Mouse (Mus musculus) c-Kit-positive CD71-negative TER-119-negative erythroid progenitor cells, embryonic 14.5 days (primary cell): ENCODE measurements around the gene Hoxa2.

Source experiments
- DNase-seq: peaks from one replicate; pipeline ENCODE4 v3.0.0-alpha.2; 2013; ENCODE audit warnings: low read depth

The Hoxa2 gene

DNA sequence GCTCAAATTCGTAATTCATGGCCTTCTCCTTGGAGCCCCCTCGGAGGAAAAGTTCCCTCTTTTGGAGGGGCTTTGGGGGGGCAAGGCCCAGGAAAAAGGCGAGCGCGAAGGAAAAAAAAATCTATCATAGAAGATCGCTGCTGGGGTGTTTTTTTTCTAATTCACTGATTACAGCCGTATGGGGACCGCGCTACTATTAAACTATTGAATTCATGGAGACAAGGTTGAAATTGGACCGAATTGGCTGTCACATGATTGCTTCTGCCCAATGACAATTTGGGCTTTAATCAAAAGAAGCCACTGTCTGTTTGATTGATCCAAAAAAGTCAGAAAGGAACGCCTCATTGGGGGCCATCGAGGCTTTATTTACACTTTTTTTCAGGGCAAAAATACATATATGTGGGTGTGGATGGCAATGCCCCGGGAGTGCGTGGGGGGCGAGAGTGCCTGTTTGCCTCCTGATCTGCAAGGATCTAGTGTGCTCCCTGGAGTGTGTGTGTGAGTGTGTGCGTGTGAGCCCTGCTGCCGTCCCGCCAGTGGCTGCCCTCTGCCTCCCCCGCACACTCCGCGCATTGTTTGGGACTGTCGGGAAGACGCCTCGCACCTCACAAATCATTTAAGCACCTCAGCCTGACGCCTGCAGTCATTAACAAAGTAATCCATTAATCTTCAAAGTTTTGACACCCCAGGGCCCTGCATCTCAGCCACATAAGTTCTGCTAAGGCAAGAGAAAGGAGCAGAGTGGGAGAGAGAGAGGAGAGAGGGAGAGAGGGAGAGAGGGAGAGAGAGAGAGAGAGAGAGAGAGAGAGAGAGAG, at the start of gene Hoxa2:
Gene Hoxa2, minus strand, starts transcription at position 206 of the 815 bp plus-strand sequence.
- no peak for DNase-seq

DNA sequence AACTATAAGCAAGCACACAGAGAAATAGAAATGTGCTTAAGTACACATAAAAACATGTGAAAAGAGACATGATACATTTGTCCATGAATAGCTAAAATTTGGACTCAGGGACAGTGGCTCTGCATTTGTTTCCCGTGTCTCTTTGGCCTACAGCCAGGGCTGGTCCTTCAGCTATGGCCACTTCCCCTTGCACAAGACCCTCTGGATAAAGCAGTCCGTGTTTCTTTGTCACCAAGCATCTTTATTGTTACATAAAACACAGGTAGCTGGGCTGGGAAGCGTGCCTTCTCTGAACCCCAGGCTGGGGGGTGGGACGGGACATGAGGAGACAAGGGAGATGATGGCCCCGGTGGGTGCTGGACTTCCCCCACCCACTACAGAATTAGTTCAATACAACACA, 49.6 kb upstream of the Hoxa2 start:
- DNase-seq: no peak

DNA sequence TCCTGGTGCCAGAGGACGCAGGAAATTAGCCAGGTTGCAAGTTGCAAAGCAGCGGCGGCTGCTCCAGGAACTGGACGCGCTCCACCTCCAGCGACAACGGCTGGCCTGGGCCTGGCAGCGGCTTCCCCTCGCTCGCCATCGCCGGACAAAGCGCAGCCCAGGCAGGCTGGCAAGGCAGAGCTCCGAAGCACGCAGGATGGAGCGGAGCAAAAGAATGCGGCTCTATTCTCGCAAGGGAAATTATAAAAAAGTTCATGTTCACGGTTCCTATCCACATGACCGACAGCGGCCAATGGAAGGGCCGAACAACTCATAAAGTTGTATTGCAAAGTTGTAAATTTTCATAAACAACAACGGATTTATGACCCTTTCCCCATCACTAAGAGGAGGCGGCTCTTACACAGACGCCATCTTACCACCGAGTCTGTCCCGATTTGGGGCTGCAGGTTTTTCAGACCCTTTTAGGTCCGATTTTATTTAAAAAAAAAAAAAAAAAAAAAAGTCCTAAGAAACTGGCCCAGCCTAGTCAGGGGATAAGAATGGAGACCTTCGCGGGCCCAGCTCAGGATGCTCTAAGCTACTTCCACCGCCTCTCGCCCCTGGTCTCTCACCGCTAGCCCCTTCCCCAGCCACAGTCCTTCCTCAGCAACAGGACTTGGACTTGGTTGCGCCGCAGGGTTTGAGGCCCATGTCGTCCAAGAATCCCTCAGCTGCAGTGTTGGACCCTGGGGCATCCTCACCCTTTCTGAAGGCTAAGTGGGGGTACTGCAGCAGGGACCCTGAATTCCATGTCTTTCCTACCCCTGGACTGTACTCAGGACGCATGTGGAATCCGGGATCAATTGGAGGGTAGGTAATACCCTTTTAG, 48.7 kb upstream of the Hoxa2 start, which contains the start of the genes Hoxa3 and Gm28308:
Gene Hoxa3, minus strand, starts transcription at position 218 of the 868 bp plus-strand sequence.
Gene Gm28308, minus strand, starts transcription at position 221 of the 868 bp plus-strand sequence.
- no peak for DNase-seq

DNA sequence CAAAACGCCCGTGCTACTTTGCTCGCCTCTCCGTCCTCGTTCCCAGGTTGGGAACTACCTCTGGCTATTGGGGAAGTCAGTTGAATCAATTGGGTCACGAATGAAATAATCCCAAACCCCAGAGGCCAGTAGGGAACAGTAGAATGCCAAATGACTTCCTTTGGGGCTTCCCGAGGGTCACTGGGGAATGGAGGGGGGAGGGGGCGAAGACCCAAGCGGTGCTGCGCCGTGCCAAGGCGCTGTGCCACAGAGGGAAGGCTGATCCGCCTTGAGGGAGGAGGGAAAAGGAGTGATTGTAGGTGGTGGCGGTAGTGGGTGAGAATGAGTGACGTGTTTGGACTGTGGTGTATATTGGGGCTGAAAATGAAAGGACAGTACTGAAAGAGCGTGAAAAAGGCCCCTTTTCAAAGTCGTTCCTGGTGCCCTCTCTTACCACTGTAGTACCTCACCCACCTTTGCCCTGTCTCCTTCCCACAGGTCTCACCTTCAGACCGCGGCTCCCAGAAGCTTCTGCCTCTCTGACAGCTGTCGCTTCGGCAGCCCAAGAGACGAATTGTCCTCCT, 48.0 kb upstream of the Hoxa2 start:
- DNase-seq: no peak

DNA sequence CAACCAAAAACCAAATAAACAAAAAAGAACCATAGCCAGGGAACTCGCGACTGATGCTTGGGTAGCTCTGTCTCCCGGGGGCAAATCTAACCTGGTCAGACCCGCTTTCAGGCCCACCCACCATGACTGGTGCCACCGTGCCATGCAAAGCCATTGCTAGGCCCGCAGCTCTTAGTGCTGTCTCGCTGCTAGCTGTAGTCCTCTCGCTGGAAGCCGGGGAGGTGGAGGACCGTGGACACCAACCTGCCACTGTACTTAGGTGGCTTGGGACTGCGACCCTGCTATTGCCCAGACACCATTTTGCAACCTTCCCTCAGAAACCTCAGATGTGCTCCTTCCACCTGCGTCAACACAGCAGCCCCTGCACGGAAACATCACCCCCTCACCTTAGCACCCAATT, 47.3 kb upstream of the Hoxa2 start:
- DNase-seq: no peak

DNA sequence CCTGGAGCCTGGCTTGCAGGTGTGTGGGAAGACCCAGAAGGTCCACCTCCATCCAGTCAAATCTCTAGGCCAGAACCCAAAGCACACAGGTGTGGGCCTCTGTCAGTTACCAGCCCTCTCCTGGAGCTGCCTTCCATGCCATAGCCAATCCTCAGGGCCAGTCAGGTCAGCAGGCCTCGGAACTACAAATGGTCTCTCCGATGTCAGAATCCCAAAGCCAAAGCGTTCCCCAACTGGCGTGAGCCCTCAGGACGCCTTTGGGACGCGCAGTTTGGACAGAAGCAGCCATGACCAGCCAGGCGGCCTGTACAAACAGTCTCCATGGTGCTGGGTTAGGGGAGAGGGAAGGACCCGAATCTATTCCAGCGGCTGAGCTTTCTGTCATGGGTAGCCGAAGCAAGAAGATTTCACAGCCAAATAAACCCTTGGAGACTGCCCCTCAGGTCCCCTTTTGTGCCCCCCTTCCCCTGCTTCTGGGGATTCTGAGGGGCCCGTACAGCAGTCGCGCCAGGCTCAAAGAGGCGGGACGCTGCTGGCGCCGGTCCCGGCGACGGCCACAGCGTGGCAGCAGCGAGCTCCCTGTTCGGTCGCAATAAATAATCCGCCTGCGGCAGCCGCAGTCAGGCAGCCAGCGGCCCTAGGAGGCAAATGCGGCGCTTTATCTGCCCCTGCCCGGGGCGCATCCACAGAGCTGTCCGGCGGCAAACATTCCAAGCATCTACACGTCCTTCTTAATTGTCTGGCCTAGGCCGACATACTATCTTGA, 46.7 kb upstream of the Hoxa2 start:
- DNase-seq: no peak

DNA sequence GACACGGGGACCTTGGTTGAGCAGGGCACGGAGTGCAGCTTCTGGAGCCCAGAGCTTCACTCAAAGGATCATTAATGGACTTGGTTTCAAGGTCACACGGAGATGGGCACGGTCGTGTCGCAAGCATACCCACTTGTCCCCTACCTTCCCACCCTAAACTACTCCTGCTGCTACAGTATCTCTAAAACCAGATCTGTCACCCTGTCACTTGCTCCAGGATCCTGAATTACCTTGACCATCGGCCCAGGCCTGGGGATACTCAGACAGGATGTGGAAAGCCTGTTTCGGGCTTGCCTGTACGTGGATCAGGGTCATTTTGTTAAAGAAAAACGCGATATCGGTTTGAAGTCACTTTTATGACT, 45.0 kb upstream of the Hoxa2 start:
- DNase-seq: no peak

DNA sequence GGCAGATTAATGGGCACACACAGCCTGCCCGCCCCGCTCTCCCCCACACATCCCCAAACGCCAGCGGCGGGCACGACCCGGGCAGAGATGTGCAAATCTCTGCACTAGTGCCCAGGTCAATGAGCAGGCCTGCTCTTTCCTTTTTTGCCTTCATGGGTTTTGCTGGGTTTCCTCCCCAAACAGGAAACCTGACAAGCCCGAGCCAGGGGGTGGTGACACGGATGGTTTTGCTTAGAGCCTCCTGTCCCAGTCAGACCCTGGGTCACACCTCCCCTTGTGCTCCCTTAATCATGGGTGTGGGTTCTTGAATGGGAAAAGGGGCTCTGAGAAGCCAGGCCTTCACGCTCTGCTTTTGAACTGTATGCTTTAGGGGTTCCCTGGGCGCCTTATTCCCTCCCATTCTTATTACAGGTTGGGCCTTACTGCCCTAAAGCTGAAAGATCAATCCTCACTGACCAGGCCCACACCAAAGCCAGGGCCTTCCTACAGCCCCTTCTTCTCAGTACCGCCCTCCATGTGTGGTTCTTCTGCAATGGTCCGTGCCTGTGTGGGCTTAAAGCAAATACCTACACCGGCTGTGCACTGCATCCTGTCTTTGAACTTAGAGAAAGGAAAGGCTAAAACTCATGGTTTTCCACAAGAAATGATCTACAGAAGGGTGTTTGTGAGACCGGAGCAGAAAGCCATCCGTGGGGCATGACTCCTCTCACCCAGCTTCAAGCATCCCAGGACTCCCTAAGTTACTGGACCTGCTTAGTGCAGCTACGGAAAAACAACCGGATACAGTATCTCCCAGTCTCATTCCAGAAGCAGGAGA, 44.4 kb upstream of the Hoxa2 start:
- no peak for DNase-seq

DNA sequence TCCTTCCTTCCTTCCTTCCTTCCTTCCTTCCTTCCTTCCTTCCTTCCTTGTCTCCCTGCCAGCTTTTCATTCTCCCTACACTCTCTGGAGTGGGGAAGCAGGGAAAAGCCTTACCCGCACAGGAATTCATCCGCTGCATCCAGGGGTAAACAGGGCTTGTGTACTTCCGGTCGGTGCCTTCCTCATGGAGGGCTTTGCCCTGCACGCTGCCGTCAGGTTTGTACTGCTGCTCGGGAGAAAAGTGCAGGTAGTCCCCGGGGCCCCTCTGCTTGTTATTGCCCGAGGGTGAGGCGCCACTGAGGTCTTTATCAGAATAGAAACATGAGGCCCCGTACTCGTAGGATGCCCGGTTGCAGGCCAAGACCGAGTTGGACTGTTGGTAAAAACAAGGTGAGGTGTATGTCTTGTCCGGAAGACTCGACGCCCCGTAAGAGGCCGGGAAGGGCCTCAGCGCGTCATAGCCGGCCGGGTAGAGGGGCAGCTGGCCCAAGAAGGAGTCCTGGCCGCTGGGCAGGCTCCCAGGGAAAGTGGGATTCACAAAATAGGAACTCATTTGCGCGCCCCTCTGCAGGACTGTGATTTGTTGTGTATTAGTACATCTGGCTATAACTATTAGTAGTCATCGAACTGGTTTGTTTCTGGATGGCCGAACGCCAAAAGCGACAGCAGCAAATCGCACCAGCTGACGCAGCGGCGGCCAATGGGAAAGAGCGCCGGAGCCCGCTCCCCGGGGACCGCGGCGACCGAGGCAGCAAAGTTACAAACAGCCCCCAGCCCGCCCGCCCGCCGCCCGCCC, 43.6 kb upstream of the Hoxa2 start, which contains the start of gene Hoxa6:
Gene Hoxa6, minus strand, starts transcription at position 651 of the 796 bp plus-strand sequence.
- DNase-seq: no peak

DNA sequence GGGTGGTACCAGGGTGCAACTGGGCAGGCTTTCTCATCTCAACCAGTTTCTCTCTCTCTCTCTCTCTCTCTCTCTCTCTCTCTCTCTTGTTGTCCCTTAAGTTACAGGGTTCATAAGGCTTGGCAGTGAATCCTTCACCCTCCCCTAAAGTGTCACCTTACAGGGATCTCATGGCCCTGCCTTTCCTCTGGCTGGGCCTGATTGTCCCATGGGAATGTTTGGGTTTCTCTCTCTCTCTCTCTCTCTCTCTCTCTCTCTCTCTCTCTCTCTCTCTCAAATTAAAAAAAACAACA, 43.0 kb upstream of the Hoxa2 start:
- DNase-seq: no peak

DNA sequence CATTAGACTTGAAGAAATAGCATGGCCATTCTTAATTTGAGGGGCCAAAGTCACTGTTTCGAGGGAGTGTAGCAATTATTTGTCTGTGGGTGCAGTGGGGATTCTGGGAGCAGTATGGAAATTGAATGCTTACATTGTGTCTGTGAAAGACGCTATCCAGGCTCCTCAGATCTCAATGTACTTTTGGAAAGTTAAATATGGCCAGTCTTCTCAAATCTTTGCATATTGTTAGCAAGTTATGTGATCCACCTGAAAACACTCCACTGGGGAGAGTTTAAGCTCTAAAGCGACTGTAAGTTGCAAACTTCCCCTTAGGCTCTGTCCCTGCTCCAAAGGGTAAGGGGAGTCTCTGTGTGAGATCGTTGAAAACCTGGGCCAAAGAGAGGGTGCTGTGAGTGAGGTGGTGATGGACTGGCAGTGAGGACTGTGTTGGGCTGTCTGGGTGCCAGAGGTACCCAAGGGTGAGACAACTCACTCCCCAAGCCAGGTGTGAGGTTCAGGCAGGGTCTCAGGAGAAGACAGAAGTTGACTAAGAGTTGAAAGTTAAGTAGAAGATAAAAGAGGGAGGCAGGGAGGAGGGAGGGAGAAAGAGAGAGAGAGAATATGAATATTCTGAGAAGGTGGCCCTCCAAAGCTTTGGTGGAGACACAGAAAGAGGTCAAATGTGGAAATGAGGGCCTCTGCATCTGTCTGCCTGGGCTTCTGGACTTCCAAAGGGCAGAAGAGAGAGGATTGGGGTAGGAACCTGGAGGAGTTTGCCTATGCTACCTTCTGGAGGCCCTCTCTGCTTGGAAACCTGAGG, 42.5 kb upstream of the Hoxa2 start:
- no peak for DNase-seq

DNA sequence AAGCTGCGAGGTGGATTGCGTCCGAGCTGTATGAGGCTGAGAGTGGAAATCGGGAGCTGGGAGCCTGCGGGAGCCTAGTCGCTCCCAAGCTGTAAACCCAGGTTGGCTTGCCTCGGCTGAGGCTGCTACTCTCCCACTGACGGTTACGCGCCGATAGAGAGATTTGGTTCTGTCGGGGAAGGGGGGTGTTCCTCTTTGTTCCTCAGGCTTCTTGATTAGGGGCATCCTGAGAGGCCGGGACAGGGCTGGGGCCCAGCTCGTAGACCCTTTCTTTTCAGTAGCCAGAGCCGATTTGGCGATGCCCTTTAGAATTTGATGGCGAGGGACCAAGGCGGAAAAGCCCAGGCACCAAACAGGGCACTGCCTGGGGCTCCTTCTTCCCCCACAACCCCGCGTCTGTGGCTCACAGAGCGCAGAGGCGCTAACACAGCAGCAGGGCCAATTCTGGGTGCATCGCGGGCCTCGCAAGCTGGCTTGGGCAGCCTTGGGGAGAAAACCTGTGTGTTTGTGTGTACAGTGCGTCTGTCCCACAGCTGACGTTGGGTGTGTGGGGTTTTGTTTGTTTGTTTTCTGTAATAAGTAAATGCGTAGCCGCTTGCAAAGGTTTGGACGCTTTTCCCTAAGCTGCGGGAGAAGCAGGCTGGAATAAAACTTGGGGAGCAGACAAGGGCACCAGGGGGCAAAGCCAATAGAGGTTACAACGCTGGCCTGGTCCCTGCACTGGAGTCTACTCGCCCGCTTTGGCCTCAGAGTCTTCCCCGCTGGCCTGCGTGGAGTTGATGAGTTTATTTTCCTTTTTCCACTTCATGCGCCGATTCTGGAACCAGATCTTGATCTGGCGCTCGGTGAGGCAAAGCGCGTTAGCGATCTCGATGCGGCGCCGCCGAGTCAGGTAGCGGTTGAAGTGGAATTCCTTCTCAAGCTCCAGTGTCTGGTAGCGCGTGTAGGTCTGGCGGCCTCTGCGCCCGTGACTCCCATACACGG, 41.3 kb upstream of the Hoxa2 start:
- no peak for DNase-seq

DNA sequence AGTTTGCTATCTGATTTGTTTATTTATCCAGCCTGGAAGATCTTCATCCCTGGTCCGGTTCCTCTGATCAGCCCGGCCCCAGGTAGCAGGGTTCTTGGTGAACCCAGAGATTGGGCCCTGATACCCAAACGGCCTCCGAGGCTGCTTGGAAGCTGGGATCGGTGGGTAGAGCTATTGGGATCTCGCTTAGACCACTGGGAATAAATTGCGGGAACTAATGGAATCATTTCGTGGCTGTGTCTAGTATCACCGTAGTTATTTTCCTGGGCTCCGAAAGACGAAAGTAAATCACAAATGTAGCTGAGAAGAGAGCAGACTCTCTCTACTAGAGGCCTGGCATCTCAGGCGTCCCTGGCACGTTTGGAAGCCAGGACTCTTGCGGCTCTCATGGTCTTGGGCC, 40.6 kb upstream of the Hoxa2 start:
- no peak for DNase-seq

DNA sequence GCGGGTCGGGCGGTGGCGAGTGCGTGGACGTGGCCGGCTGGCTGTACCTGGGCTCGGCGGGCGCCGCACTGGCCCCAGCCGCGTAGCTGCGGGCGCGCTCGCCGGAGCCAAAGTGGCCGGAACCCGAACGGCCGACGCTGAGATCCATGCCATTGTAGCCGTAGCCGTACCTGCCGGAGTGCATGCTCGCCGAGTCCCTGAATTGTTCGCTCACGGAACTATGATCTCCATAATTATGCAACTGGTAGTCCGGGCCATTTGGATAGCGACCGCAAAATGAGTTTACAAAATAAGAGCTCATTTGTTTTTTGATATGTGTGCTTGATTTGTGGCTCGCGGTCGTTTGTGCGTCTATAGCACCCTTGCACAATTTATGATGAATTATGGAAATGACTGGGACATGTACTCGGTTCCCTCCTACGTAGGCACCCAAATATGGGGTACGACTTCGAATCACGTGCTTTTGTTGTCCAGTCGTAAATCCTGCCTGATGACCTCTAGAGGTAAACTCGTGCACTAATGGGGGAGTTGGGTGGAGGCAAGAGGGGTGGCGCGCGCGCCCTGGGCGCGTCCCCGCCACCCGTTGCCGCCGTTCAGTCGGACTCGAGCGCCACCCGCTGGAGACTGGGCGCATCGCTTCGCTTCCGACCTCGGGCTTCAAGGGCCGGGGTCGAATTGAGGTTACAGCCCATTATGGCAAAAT, 39.6 kb upstream of the Hoxa2 start, which contains the start of gene Hoxa5:
Gene Hoxa5, minus strand, starts transcription at position 538 of the 703 bp plus-strand sequence.
- no peak for DNase-seq

DNA sequence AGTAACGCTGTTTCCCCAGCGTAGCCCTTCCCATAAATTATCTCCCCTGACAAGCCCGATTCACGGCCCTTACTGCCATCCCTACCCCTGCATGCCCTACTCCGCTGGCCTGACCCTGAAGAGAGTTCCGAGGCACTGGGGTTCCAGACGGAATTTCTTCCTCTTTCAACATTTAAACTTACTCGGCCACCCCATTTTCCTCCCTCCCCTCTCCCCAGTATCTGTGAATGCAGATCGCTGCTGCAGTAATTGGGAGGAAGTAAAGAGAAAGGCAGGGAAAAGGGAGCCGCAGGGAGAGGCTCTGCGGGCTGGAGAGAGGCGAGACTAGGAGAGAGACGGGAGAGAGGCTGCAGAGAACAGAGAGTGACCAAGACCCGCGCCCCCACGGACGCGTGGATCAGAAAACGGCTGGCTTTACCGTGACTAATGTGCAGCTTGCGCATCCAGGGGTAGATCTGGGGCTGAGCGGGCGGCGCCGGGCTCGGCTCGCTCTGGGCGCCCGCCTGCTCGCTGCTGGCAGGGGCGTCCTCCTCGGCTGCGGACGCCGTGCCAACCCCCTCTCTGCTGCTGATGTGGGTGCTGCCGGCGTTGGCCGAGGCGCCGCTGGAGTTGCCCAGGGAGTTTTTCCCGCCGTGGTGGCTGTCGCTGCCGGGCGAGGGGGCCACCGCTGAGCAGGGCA, 38.9 kb upstream of the Hoxa2 start:
- DNase-seq: no peak

DNA sequence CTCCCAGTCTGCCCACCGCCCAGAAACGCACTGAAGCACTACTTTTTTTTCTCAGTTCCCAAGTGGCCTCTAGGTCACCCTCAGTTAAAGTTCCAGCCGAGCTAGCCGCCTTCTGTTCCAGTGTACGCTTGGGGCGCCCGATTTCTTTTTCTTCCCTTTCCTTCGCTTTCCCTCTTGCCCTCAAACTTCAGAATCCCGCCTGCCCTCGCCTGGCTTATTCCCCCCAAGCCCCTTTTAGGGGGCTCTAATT, 38.4 kb upstream of the Hoxa2 start:
- DNase-seq: no peak

DNA sequence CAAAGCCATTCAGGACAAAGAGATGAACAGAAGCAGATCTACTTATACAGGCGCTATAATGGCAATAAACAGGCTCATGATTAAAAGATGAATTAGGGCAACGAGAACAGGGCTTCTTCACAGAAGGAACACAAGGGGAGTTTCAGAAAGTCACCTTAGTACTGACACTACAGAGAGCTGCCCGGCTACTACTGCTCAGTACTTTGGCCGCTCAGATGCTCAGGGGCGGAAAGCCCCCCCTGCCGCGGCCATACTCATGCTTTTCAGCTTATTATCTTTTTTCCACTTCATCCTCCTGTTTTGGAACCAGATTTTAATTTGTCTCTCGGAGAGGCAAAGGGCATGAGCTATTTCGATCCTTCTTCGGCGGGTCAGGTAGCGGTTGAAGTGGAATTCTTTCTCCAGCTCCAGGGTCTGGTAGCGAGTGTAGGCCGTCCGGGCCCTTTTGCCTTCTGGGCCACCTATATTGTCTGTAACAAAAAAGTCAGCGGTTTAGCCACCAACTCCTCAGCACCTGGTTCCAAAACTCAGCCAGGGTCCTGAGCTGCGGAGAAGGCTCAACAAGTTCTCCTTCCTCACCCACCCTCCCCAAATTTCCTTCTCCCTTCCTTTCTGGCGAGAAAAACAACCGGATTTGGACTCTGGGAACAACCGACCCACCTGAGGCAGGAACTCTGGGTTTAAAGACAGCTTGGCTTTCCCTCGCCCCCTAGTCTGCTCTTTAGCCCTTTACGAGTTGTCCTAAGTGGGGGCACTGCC, 37.9 kb upstream of the Hoxa2 start:
- no peak for DNase-seq
